Mouse (Mus musculus): Measurements from ENCODE around the gene Pbx2. TPM values are rescaled to one million over a fixed set of nuclear protein-coding genes. Genes with fewer than 3 reads are reported as not detected.

Pbx2 gene
- polyA plus RNA-seq, 1 experiment, result 66.1 TPM

DNA sequence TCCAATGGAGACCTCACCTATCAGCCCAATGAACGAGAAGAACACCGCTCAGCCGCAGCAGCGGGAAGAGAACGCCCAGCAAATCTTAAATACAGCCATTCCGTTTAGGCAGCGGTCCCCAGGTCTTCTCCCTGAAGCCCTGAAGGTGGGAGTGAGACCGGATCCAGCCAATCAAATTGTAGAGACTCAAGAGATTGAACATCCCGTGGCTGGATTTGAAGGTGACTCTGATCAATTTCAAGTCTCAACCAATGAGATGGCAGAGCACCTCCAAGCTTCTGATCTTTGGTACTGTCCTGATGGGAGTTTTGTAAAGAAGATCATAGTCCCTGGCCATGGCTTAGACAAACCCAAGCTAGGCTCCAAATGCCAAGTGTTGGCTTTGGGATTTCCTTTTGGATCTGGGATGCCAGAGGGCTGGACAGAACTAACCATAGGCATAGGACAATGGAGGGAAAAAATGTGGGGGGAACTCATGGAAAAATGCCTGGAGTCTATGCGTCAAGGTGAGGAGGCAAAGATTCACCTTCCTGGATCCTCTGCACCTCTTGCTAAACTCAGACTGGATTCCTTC is 54.3 kb downstream of the Pbx2 start:
- H3K27me3 ChIP-seq (ENCODE audit: control insufficient read depth, insufficient read depth, low read length, poor library complexity, severe bottlenecking), result no peaks in the 10 kb centered on the region
- no peaks in the 10 kb centered on the region for H3K9me3 ChIP-seq (replicated peaks; ENCODE audit: control insufficient read depth, insufficient read depth, low read length, poor library complexity, severe bottlenecking)
- H3K4me1 ChIP-seq (ENCODE audit: control insufficient read depth, insufficient read depth, low read length), result no peaks in the 10 kb centered on the region
- H3K4me3 ChIP-seq (ENCODE audit: low read depth, low read length), result peak overlapping the region; percentile 98
- H3K9ac ChIP-seq (ENCODE audit: low read depth, poor library complexity, severe bottlenecking), result peak overlapping the region; percentile 49
- no peak overlapping the region for H3K27ac ChIP-seq (ENCODE audit: insufficient read depth, low read length)
- no peak for TF ChIP-seq POLR2A (IDR thresholded peaks at IDR 0.05; ENCODE audit: insufficient read depth, low read length)
- TF ChIP-seq CTCF (IDR thresholded peaks at IDR 0.05; ENCODE audit: low read depth, low read length), result no peak
- TF ChIP-seq EP300 (IDR thresholded peaks at IDR 0.05; ENCODE audit: insufficient read depth, low read depth, low read length), result no peak
- peaks cover 4% of the 10 kb centered on the region; the same call in 1 of the 2 replicates for H3K36me3 ChIP-seq (ENCODE audit: control insufficient read depth, insufficient read depth, low read length, poor library complexity, severe bottlenecking)

GRCm38 (mm10) chr17:34645831-34646511 is 54.9 kb downstream of the Pbx2 start:
- Histone ChIP-seq H3K4me3 (ENCODE audit: low read depth, low read length) (peak overlapping the region; percentile 52), H3K4me1 (ENCODE audit: control insufficient read depth, insufficient read depth, low read length) (no peaks in the 10 kb centered on the region), H3K9ac (ENCODE audit: low read depth, poor library complexity, severe bottlenecking) (peak overlapping the region; percentile 49), H3K27me3 (ENCODE audit: control insufficient read depth, insufficient read depth, low read length, poor library complexity, severe bottlenecking) (no peaks in the 10 kb centered on the region), H3K9me3 (replicated peaks; ENCODE audit: control insufficient read depth, insufficient read depth, low read length, poor library complexity, severe bottlenecking) (no peaks in the 10 kb centered on the region), H3K36me3 (ENCODE audit: control insufficient read depth, insufficient read depth, low read length, poor library complexity, severe bottlenecking) (peaks cover 4% of the 10 kb centered on the region; the same call in 1 of the 2 replicates), H3K27ac (ENCODE audit: insufficient read depth, low read length) (no peak overlapping the region)
- TF ChIP-seq EP300 (IDR thresholded peaks at IDR 0.05; ENCODE audit: insufficient read depth, low read depth, low read length) (no peak), POLR2A (IDR thresholded peaks at IDR 0.05; ENCODE audit: insufficient read depth, low read length) (no peak), CTCF (IDR thresholded peaks at IDR 0.05; ENCODE audit: low read depth, low read length) (no peak)

Other genes starting within 250 kb of the Pbx2 start
- not detected in 2 replicates for gene Btnl2, start 236.4 kb upstream of the Pbx2 start, polyA plus RNA-seq (2011; ENCODE audit: insufficient read depth, insufficient read length, low read depth, missing spikeins)
- 0.28 TPM in 1 of 2 replicates, not detected in the other for gene Btnl1, start 214.1 kb upstream of the Pbx2 start, polyA plus RNA-seq (2011; ENCODE audit: insufficient read depth, insufficient read length, low read depth, missing spikeins)
- gene BC051142, start 192.4 kb upstream of the Pbx2 start, polyA plus RNA-seq (2011; ENCODE audit: insufficient read depth, insufficient read length, low read depth, missing spikeins), result not detected in 2 replicates
- not detected in 2 replicates for gene Btnl4, start 113.9 kb upstream of the Pbx2 start, polyA plus RNA-seq (2011; ENCODE audit: insufficient read depth, insufficient read length, low read depth, missing spikeins)
- not detected in 2 replicates for gene Btnl6, start 73.9 kb upstream of the Pbx2 start, polyA plus RNA-seq (2011; ENCODE audit: insufficient read depth, insufficient read length, low read depth, missing spikeins)
- 4.6 and 7.0 TPM in 2 replicates for gene Notch4, start 27.0 kb upstream of the Pbx2 start, polyA plus RNA-seq (2011; ENCODE audit: insufficient read depth, insufficient read length, low read depth, missing spikeins)
- 3.9 and 4.2 TPM in 2 replicates for gene Gpsm3, start 1.5 kb upstream of the Pbx2 start, polyA plus RNA-seq (2011; ENCODE audit: insufficient read depth, insufficient read length, low read depth, missing spikeins)
- 1.4 and 2.5 TPM in 2 replicates for gene Ager, start 6.6 kb downstream of the Pbx2 start, polyA plus RNA-seq (2011; ENCODE audit: insufficient read depth, insufficient read length, low read depth, missing spikeins)
- 74.3 and 75.9 TPM in 2 replicates for gene Rnf5, start 12.4 kb downstream of the Pbx2 start, polyA plus RNA-seq (2011; ENCODE audit: insufficient read depth, insufficient read length, low read depth, missing spikeins)
- gene Agpat1, start 13.0 kb downstream of the Pbx2 start, polyA plus RNA-seq (2011; ENCODE audit: insufficient read depth, insufficient read length, low read depth, missing spikeins), result 66.8 and 81.7 TPM in 2 replicates
- 0.85 and 1.1 TPM in 2 replicates for gene Egfl8, start 24.7 kb downstream of the Pbx2 start, polyA plus RNA-seq (2011; ENCODE audit: insufficient read depth, insufficient read length, low read depth, missing spikeins)
- gene Ppt2, start 37.2 kb downstream of the Pbx2 start, polyA plus RNA-seq (2011; ENCODE audit: insufficient read depth, insufficient read length, low read depth, missing spikeins), result 26.7 and 29.2 TPM in 2 replicates
- not detected in 2 replicates for gene Prrt1, start 38.3 kb downstream of the Pbx2 start, polyA plus RNA-seq (2011; ENCODE audit: insufficient read depth, insufficient read length, low read depth, missing spikeins)
- 11.0 and 16.5 TPM in 2 replicates for gene Fkbpl, start 53.5 kb downstream of the Pbx2 start, polyA plus RNA-seq (2011; ENCODE audit: insufficient read depth, insufficient read length, low read depth, missing spikeins)
- 31.3 and 32.0 TPM in 2 replicates for gene Atf6b, start 55.9 kb downstream of the Pbx2 start, polyA plus RNA-seq (2011; ENCODE audit: insufficient read depth, insufficient read length, low read depth, missing spikeins)
- gene Tnxb, start 79.3 kb downstream of the Pbx2 start, polyA plus RNA-seq (2011; ENCODE audit: insufficient read depth, insufficient read length, low read depth, missing spikeins), result 0.13 and 0.15 TPM in 2 replicates
- gene C4b, start 152.6 kb downstream of the Pbx2 start, polyA plus RNA-seq (2011; ENCODE audit: insufficient read depth, insufficient read length, low read depth, missing spikeins), result 0.12 and 0.23 TPM in 2 replicates
- gene Cyp21a1, start 213.3 kb downstream of the Pbx2 start, polyA plus RNA-seq (2011; ENCODE audit: insufficient read depth, insufficient read length, low read depth, missing spikeins), result not detected in 2 replicates
- gene Stk19, start 245.7 kb downstream of the Pbx2 start, polyA plus RNA-seq (2011; ENCODE audit: insufficient read depth, insufficient read length, low read depth, missing spikeins), result 18.7 and 25.8 TPM in 2 replicates
- 22.6 and 24.5 TPM in 2 replicates for gene Dxo, start 245.8 kb downstream of the Pbx2 start, polyA plus RNA-seq (2011; ENCODE audit: insufficient read depth, insufficient read length, low read depth, missing spikeins)